Mouse (Mus musculus) CH12.LX (cell line): ENCODE measurements at regions not wholly inside any gene's neighbourhood (a gene's known extent, or its start where the extent isn't known, plus 50 kb on each side); places are given as distances from the start of the nearest gene placed in this dataset.

Source experiments
- DNase-seq: peaks from one replicate; pipeline ENCODE4 v3.0.0-alpha.2; 2013; ENCODE audit errors: extremely low read depth
- H3K27ac ChIP-seq: 2 replicates; pipeline ENCODE4 v1.5.1; 2012; ENCODE audit warnings: low read depth, mild to moderate bottlenecking, control low read depth, moderate library complexity; ENCODE audit not compliant: insufficient read depth
- H3K27me3 ChIP-seq: replicated peaks from 2 replicates; pipeline ENCODE3; 2012; ENCODE audit warnings: inconsistent platforms
- H3K36me3 ChIP-seq, 2 experiments: replicated peaks in 1 of 2; 2 replicates each; pipeline versions ENCODE3 to v1.6.1; 2012; ENCODE audit warnings: inconsistent platforms in 1 of 2, low read length in 1 of 2, mild to moderate bottlenecking in 1 of 2, mixed read lengths in 1 of 2, moderate library complexity in 1 of 2; ENCODE audit not compliant: control insufficient read depth in 1 of 2, insufficient read depth in 1 of 2
- H3K4me1 ChIP-seq, 2 experiments: 2 replicates each; pipeline ENCODE4 v1.6.1; 2012; ENCODE audit warnings: inconsistent platforms in 1 of 2, moderate library complexity in 1 of 2; ENCODE audit not compliant: insufficient read depth in 2 of 2, control insufficient read depth in 1 of 2
- H3K4me2 ChIP-seq: 2 replicates; pipeline ENCODE4 v1.6.1; 2012; ENCODE audit warnings: low read depth, mild to moderate bottlenecking, control low read depth; ENCODE audit not compliant: poor library complexity, insufficient read depth, severe bottlenecking
- H3K4me3 ChIP-seq, 3 experiments: fragments of 150-350 bp in 1 of 3; sonication (generic) in 1 of 3; replicated peaks in 1 of 3; 2 replicates each; pipeline versions ENCODE3 to v1.5.1; 2011 to 2012; ENCODE audit warnings: low read depth in 2 of 3, low read length in 2 of 3, mild to moderate bottlenecking in 2 of 3, moderate library complexity in 2 of 3, control low read depth in 1 of 3, improper control_type of control experiment in 1 of 3, inconsistent platforms in 1 of 3, mixed read lengths in 1 of 3; ENCODE audit not compliant: poor library complexity in 1 of 3
- H3K79me2 ChIP-seq: replicated peaks from 2 replicates; pipeline ENCODE4 v1.6.1; 2012; ENCODE audit warnings: mild to moderate bottlenecking, moderate library complexity; ENCODE audit not compliant: control insufficient read depth, poor library complexity, insufficient read depth, severe bottlenecking; ENCODE audit errors: extremely low read depth
- H3K9ac ChIP-seq: 2 replicates; pipeline ENCODE4 v1.6.1; 2012; ENCODE audit warnings: low read depth, mild to moderate bottlenecking, control low read depth, moderate library complexity; ENCODE audit not compliant: insufficient read depth
- H3K9me3 ChIP-seq: replicated peaks from 2 replicates; pipeline ENCODE3; 2012; ENCODE audit warnings: low read length, inconsistent platforms, mixed read lengths
- BHLHE40 ChIP-seq: IDR thresholded peaks from 2 replicates; pipeline ENCODE4 v1.6.1; 2011; ENCODE audit warnings: mild to moderate bottlenecking, low read depth, low read length, improper control_type of control experiment
- CHD2 ChIP-seq: IDR thresholded peaks from 2 replicates; pipeline ENCODE4 v1.6.1; 2011; ENCODE audit warnings: low read length, improper control_type of control experiment
- CTCF ChIP-seq, 2 experiments: IDR thresholded peaks in 1 of 2; conservative IDR thresholded peaks in 1 of 2; 2 replicates each; pipeline ENCODE4 v1.5.1; 2011 to 2012; ENCODE audit warnings: low read depth in 2 of 2, low read length in 2 of 2, improper control_type of control experiment in 1 of 2, inconsistent platforms in 1 of 2, mild to moderate bottlenecking in 1 of 2, moderate library complexity in 1 of 2
- EP300 ChIP-seq: IDR thresholded peaks from 2 replicates; pipeline ENCODE4 v1.6.1; 2011; ENCODE audit warnings: low read length, improper control_type of control experiment
- ETS1 ChIP-seq: conservative IDR thresholded peaks from 2 replicates; pipeline ENCODE4 v1.6.1; 2012; ENCODE audit warnings: low read depth, mild to moderate bottlenecking, inconsistent platforms, low read length, improper control_type of control experiment, moderate library complexity
- GABPA ChIP-seq: IDR thresholded peaks from 2 replicates; pipeline ENCODE4 v1.6.1; 2012; ENCODE audit warnings: low read depth, low read length, improper control_type of control experiment, inconsistent platforms; ENCODE audit not compliant: insufficient replicate concordance
- HCFC1 ChIP-seq: IDR thresholded peaks from 2 replicates; pipeline ENCODE4 v1.6.1; 2012; ENCODE audit warnings: low read depth, mild to moderate bottlenecking, inconsistent platforms, low read length, improper control_type of control experiment
- IRF4 ChIP-seq: IDR thresholded peaks from 2 replicates; pipeline ENCODE4 v1.6.1; 2014; ENCODE audit warnings: low read depth, mild to moderate bottlenecking, inconsistent platforms, low read length, improper control_type of control experiment
- JUN ChIP-seq: IDR thresholded peaks from 2 replicates; pipeline ENCODE4 v1.6.1; 2011; ENCODE audit warnings: low read depth, mild to moderate bottlenecking, low read length, improper control_type of control experiment, moderate library complexity; ENCODE audit not compliant: insufficient read depth
- MAFK ChIP-seq: IDR thresholded peaks from 2 replicates; pipeline ENCODE4 v1.6.1; 2011; ENCODE audit warnings: low read length, improper control_type of control experiment; ENCODE audit not compliant: insufficient replicate concordance
- MAX ChIP-seq: IDR thresholded peaks from 2 replicates; pipeline ENCODE4 v1.6.1; 2011; ENCODE audit warnings: low read length, improper control_type of control experiment
- MXI1 ChIP-seq: IDR thresholded peaks from 2 replicates; pipeline ENCODE4 v1.6.1; 2011; ENCODE audit warnings: mild to moderate bottlenecking, low read depth, low read length, improper control_type of control experiment
- PAX5 ChIP-seq: IDR thresholded peaks from 2 replicates; pipeline ENCODE4 v1.6.1; 2012; ENCODE audit warnings: low read length, inconsistent platforms, mixed read lengths
- POLR2AphosphoS2 ChIP-seq: IDR thresholded peaks from 2 replicates; pipeline ENCODE4 v1.6.1; 2011; ENCODE audit warnings: low read depth, low read length, improper control_type of control experiment
- RCOR1 ChIP-seq: conservative IDR thresholded peaks from 2 replicates; pipeline ENCODE4 v1.6.1; 2012; ENCODE audit warnings: low read depth, mild to moderate bottlenecking, inconsistent platforms, low read length, improper control_type of control experiment
- SIN3A ChIP-seq: IDR thresholded peaks from 2 replicates; pipeline ENCODE4 v1.6.1; 2012; ENCODE audit warnings: low read length, improper control_type of control experiment, inconsistent platforms
- TBP ChIP-seq: conservative IDR thresholded peaks from 2 replicates; pipeline ENCODE4 v1.6.1; 2011; ENCODE audit warnings: low read depth, low read length, improper control_type of control experiment
- UBTF ChIP-seq: IDR thresholded peaks from 2 replicates; pipeline ENCODE4 v1.6.1; 2012; ENCODE audit warnings: low read depth, mild to moderate bottlenecking, inconsistent platforms, low read length, improper control_type of control experiment, moderate library complexity
- ZKSCAN1 ChIP-seq: IDR thresholded peaks from 2 replicates; pipeline ENCODE4 v1.6.1; 2012; ENCODE audit warnings: low read depth, inconsistent platforms, low read length, improper control_type of control experiment, borderline replicate concordance
- ZMIZ1 ChIP-seq: IDR thresholded peaks from 2 replicates; pipeline ENCODE4 v1.6.1; 2012; ENCODE audit warnings: low read depth, mild to moderate bottlenecking, inconsistent platforms, low read length, improper control_type of control experiment
- dilution Hi-C: fragments of 300-500 bp; cut with MboI; formaldehyde crosslinking; loops from 2 replicates; pipeline ENCODE4 v1.14.3; 2020; ENCODE audit warnings: low sequenced_read_pairs; ENCODE audit not compliant: extremely low pct_unique_long_range_greater_than_20kb, extremely low pct_ligation_motif_present
- in situ Hi-C: fragments of 300-500 bp; cut with MboI; formaldehyde crosslinking; loops from 3 replicates; pipeline ENCODE4 v1.14.3; 2019; ENCODE audit warnings: low sequenced_read_pairs, low pct_ligation_motif_present, low pct_unique_long_range_greater_than_20kb, mixed read lengths

DNA sequence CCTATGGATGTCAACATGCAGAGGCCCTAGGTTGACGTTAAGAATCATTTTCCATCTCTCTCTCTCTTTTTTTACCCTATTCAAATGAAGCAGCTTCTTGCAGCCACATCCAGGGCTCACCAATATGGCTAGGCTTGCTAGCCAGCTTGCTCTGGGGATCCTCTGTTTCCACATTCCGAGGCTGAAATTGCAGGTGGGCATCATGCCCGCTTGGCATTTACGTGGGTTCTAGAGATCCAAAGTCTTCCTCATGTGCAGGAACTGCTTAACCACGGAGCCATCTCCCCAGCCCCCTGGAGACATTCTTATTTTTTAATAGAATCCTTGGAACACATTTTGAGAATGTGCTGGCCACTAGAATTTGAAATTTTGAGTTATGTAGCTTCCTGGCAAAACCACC lies 592.9 kb upstream of the Fam160b2 start:
- TF ChIP-seq IRF4 (no peak), HCFC1 (no peak), MAFK (no peak), EP300 (no peak), PAX5 (no peak), CTCF (conservative IDR thresholded peaks at IDR 0.05 in 1 of 2, IDR thresholded peaks at IDR 0.05 in 1 of 2; ENCODE audit: low read depth in 2 of 2, low read length in 2 of 2) (no peak), ZMIZ1 (no peak), MAX (no peak)
- Histone ChIP-seq H3K27ac (no peak overlapping the region), H3K79me2 (no peaks in the 10 kb centered on the region), H3K9me3 (no peaks in the 10 kb centered on the region), H3K9ac (no peak overlapping the region), H3K4me1 (no peaks in the 10 kb centered on the region), H3K27me3 (peaks cover 34% of the 10 kb centered on the region), H3K4me3 (no peak overlapping the region), H3K36me3 (no peaks in the 10 kb centered on the region), H3K4me2 (no peak overlapping the region)
- dilution Hi-C loops = no loop called here
- DNase-seq = no peak
- in situ Hi-C loops = no loop called here

DNA sequence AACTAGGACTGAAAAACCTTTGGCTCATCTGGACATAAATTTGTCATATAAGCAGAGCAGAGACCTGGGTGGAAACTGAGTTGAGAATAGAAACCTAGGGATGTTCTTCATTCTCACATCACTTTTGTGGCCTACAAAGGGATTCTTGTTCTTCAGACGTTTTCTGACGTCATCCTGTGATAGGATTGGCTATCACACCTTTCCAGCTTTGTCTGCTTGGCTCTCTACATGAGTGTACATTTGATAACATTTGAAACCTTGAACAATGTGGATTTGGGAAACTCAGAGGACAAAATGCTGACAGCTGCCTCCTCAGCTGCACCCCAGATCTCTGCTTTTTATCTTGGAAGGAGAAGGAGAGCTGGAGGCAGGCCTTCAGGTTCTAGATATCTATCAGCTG lies 589.7 kb upstream of the Fam160b2 start:
- Histone ChIP-seq H3K27ac (no peak overlapping the region), H3K9me3 (no peaks in the 10 kb centered on the region), H3K4me1 (no peaks in the 10 kb centered on the region), H3K27me3 (peaks cover 31% of the 10 kb centered on the region), H3K4me2 (no peak overlapping the region), H3K4me3 (no peak overlapping the region), H3K36me3 (no peaks in the 10 kb centered on the region), H3K79me2 (no peaks in the 10 kb centered on the region), H3K9ac (no peak overlapping the region)
- no peak for TF ChIP-seq CTCF (conservative IDR thresholded peaks at IDR 0.05 in 1 of 2, IDR thresholded peaks at IDR 0.05 in 1 of 2; ENCODE audit: low read depth in 2 of 2, low read length in 2 of 2)
- no peak for TF ChIP-seq GABPA
- no peak for TF ChIP-seq SIN3A
- no peak for TF ChIP-seq BHLHE40
- no peak for TF ChIP-seq MXI1
- TF ChIP-seq CHD2 = no peak
- no peak for TF ChIP-seq UBTF
- no peak for TF ChIP-seq PAX5
- no peak for TF ChIP-seq RCOR1
- no peak for TF ChIP-seq ZMIZ1
- dilution Hi-C loops (no loop called here), in situ Hi-C loops (no loop called here)
- DNase-seq = no peak

DNA sequence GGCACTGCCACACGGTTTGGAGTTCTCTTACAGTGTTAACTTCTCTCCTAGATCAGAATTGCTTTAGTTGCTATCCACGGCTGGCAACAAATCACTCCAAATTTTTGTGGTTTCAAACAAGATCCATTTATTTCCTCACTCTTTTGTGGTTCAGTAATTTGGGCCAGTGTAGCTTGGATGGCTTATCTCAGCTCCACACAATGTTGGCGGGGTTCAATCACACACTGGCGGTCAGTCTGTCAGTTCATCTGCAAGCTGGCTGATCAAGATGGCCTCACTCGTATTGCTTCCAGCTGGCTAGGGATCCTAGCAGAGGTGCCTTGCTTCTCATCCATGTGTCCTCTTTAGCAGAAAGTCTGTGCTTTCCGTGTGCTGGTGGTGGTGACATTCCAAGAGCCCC lies 577.7 kb upstream of the Fam160b2 start:
- H3K9ac ChIP-seq = no peak overlapping the region
- H3K9me3 ChIP-seq = no peaks in the 10 kb centered on the region
- dilution Hi-C loops (no loop called here), in situ Hi-C loops (no loop called here)
- H3K4me2 ChIP-seq = no peak overlapping the region
- H3K27me3 ChIP-seq = peaks cover 60% of the 10 kb centered on the region
- no peak for DNase-seq
- no peaks in the 10 kb centered on the region for H3K4me1 ChIP-seq
- H3K79me2 ChIP-seq = no peaks in the 10 kb centered on the region
- H3K27ac ChIP-seq = no peak overlapping the region
- no peak overlapping the region for H3K4me3 ChIP-seq
- H3K36me3 ChIP-seq = no peaks in the 10 kb centered on the region
- TF ChIP-seq ZKSCAN1 (no peak), RCOR1 (no peak), BHLHE40 (no peak), CHD2 (no peak), ETS1 (no peak), SIN3A (no peak), TBP (no peak), JUN (no peak), UBTF (no peak), POLR2AphosphoS2 (no peak)
- TF ChIP-seq, all 38 proteins: peak for 0
